Mouse (Mus musculus): ENCODE measurements at regions not wholly inside any gene's neighbourhood (a gene's known extent, or its start where the extent isn't known, plus 50 kb on each side); places are given as distances from the start of the nearest gene placed in this dataset.

DNA sequence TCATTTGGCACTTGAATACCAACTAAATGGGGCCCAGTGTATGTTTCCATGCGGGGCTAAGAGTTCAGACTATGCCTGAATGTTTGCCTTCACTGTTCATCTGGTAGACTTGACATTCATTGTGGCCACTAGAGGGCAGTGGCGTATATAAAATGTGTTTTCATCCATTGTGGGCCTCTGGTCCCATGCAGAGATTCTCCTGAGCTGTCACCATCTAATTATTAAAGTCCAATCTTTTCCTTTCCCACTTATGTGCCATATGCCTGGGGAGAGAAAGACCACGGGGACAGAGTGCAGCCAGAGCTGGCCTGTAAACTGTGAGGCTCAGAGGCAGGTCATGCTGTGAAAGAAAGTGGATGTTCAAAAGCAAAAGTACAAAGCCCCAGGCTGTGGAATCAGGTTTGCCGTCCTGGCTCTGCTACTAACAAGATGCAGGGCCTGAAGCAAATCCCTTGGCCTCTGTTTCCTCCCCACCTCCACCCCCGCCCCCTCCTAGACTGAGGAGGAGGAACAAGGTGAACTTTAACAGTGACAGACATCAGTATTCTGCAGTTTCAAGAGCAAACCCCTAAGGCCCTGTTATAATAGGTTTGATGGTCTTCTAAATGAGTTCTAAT, 73.5 kb downstream of the Ier5 start:
- Histone ChIP-seq H3K4me2 (no peak overlapping the region), H3K4me3 (no peak overlapping the region), H3K4me1 (replicated peaks) (peaks cover 29% of the 10 kb centered on the region), H3K36me3 (no peaks in the 10 kb centered on the region), H3K9ac (no peak overlapping the region), H3K27me3 (replicated peaks) (no peaks in the 10 kb centered on the region), H3K9me3 (replicated peaks) (no peaks in the 10 kb centered on the region), H3K27ac (ENCODE audit: poor library complexity, severe bottlenecking) (no peak overlapping the region)
- WGBS = 12% methylated on average over 5 of the region's 5 CpGs
- ATAC-seq (ENCODE audit: insufficient number of reproducible peaks, low FRiP score) = no peak

DNA sequence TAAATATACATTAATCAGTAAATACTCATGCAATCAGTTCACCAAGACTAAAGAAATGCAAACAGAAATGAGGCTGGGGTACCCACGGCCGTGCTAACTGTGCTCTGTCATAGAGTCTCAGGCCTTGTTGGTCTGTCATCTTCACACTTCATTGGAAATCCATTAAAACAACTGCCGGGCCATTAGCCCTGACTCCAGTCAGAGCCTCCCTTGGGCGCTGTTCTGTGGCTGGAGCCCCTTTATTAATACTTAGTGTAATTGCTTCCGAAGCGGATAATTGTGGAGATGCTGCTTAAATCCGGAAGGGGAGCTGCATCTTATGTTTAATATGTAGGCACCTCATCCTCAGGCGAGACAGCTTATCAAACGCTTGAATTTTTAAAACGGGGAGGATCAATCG, 76.1 kb downstream of the Ier5 start:
- no peak overlapping the region for H3K9ac ChIP-seq
- 75% methylated on average over 11 of the region's 11 CpGs for WGBS

GRCm38 (mm10) chr1:155015669-155016068, 83.8 kb downstream of the Ier5 start:
- no peaks in the 10 kb centered on the region for H3K27me3 ChIP-seq (replicated peaks)
- H3K27ac ChIP-seq (ENCODE audit: poor library complexity, severe bottlenecking) = no peak overlapping the region
- peaks cover 12% of the 10 kb centered on the region; the same call in 1 of the 2 replicates for H3K4me1 ChIP-seq (replicated peaks)
- no peak overlapping the region for H3K4me2 ChIP-seq
- H3K9ac ChIP-seq = no peak overlapping the region
- ATAC-seq (ENCODE audit: insufficient number of reproducible peaks, low FRiP score) = no peak
- no peaks in the 10 kb centered on the region for H3K36me3 ChIP-seq
- WGBS = 87% methylated on average over 3 of the region's 3 CpGs
- H3K9me3 ChIP-seq (replicated peaks) = no peaks in the 10 kb centered on the region
- H3K4me3 ChIP-seq = no peak overlapping the region

More for the DNA sequence above, 76.1 kb downstream of the Ier5 start:
- Histone ChIP-seq H3K27me3 (replicated peaks) (no peaks in the 10 kb centered on the region), H3K4me1 (replicated peaks) (peaks cover 11% of the 10 kb centered on the region), H3K4me3 (no peak overlapping the region), H3K4me2 (no peak overlapping the region), H3K36me3 (no peaks in the 10 kb centered on the region), H3K9me3 (replicated peaks) (no peaks in the 10 kb centered on the region), H3K27ac (ENCODE audit: poor library complexity, severe bottlenecking) (no peak overlapping the region)
- no peak for ATAC-seq (ENCODE audit: insufficient number of reproducible peaks, low FRiP score)

DNA sequence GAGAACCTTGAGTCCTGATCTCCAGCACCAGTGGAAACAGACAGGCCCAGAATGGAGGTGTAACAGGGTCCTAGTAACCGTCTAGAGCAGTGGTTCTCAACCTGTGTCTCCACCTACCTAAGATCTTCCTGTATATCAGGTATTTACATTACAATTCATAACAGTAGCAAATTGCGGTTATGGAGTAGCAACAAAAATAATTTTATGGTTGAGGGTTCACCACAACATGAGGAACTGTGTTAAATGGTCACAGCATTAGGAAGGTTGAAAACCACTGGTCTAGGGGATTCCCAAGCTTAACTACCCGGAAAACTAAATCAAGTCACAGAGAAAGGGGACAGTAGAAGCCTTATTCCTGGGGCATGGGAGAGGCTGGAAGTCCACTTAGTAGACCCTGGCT, 84.5 kb downstream of the Ier5 start:
- Histone ChIP-seq H3K36me3 (no peaks in the 10 kb centered on the region), H3K4me3 (no peak overlapping the region), H3K4me2 (no peak overlapping the region), H3K9me3 (replicated peaks) (no peaks in the 10 kb centered on the region), H3K27ac (ENCODE audit: poor library complexity, severe bottlenecking) (no peak overlapping the region), H3K9ac (no peak overlapping the region), H3K27me3 (replicated peaks) (no peaks in the 10 kb centered on the region), H3K4me1 (replicated peaks) (peaks cover 12% of the 10 kb centered on the region; the same call in 1 of the 2 replicates)
- WGBS = 82% methylated on average over 3 of the region's 3 CpGs
- no peak for ATAC-seq (ENCODE audit: insufficient number of reproducible peaks, low FRiP score)

DNA sequence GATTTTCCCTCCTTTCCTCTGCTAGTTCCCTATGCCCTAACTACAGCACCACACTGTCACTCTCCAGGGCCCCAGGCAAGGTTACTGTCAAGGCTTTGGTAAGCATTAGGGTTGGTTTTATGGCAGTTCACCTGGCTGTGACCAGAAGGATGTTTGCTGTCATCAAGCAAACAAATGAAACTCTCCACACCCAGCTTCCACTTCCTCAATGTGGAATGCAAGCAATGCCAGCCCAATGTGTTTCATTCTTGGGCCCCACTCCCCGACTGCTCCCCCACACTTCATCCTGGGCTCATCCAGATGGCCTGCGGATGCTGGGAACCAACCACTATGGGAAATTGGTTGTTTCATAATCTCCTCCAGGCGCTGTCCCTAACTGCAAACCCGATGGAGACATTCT, 85.7 kb downstream of the Ier5 start:
- H3K4me3 ChIP-seq = no peak overlapping the region
- H3K4me1 ChIP-seq (replicated peaks) = peaks cover 12% of the 10 kb centered on the region; the same call in 1 of the 2 replicates
- no peak overlapping the region for H3K27ac ChIP-seq (ENCODE audit: poor library complexity, severe bottlenecking)
- ATAC-seq (ENCODE audit: insufficient number of reproducible peaks, low FRiP score) = no peak
- WGBS = 48% methylated on average over 4 of the region's 4 CpGs
- H3K36me3 ChIP-seq = no peaks in the 10 kb centered on the region
- H3K27me3 ChIP-seq (replicated peaks) = no peaks in the 10 kb centered on the region; the same call in 1 of the 2 replicates
- no peak overlapping the region for H3K9ac ChIP-seq
- H3K4me2 ChIP-seq = no peak overlapping the region
- no peaks in the 10 kb centered on the region for H3K9me3 ChIP-seq (replicated peaks)

- Histone ChIP-seq H3K4me1 (replicated peaks) (peaks cover 12% of the 10 kb centered on the region; the same call in 1 of the 2 replicates), H3K4me2 (no peak overlapping the region), H3K4me3 (no peak overlapping the region), H3K27ac (ENCODE audit: poor library complexity, severe bottlenecking) (no peak overlapping the region), H3K27me3 (replicated peaks) (no peaks in the 10 kb centered on the region; the same call in 1 of the 2 replicates), H3K9me3 (replicated peaks) (no peaks in the 10 kb centered on the region), H3K36me3 (no peaks in the 10 kb centered on the region), H3K9ac (no peak overlapping the region)
- no peak for ATAC-seq (ENCODE audit: insufficient number of reproducible peaks, low FRiP score)
- WGBS = 30% methylated on average over 4 of the region's 4 CpGs
Observed at GRCm38 (mm10) chr1:155013361-155013760, 86.1 kb downstream of the Ier5 start.

- Histone ChIP-seq H3K27me3 (replicated peaks) (peaks cover 21% of the 10 kb centered on the region; the same call in 1 of the 2 replicates), H3K36me3 (no peaks in the 10 kb centered on the region)
Observed at GRCm38 (mm10) chr1:155006539-155007486, 92.6 kb downstream of the Ier5 start.

DNA sequence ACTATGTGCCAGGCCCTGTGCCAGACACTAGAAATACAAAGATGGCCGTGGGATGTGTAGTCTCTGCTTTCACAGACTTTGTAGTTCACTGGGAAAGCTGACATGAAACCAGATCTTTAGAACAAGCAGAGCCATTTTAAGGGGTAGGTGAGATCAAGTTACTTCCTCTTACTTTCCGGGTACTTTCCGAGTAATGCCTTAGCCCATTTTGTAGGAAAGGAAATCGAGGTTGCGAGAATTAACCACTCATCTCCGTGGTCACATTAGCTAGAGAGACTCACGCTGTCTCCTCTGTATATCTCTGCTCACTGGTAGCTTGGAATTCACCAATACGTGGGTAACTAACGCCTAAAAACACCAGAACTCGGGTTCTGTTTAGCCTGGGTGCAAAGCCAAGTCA, 93.3 kb downstream of the Ier5 start:
- WGBS = 80% methylated on average over 10 of the region's 10 CpGs
- no peak overlapping the region for H3K9ac ChIP-seq
- no peaks in the 10 kb centered on the region for H3K36me3 ChIP-seq
- no peak overlapping the region for H3K4me3 ChIP-seq
- H3K4me1 ChIP-seq (replicated peaks) = 0 out of 2 replicates have a peak, but pooled peaks cover 3% of the 10 kb centered on the region
- no peak overlapping the region for H3K4me2 ChIP-seq
- ATAC-seq (ENCODE audit: insufficient number of reproducible peaks, low FRiP score) = no peak
- no peak overlapping the region for H3K27ac ChIP-seq (ENCODE audit: poor library complexity, severe bottlenecking)
- H3K9me3 ChIP-seq (replicated peaks) = no peaks in the 10 kb centered on the region
- H3K27me3 ChIP-seq (replicated peaks) = peaks cover 21% of the 10 kb centered on the region; the same call in 1 of the 2 replicates

More at GRCm38 (mm10) chr1:155006539-155007486, 92.6 kb downstream of the Ier5 start:
- WGBS = 19% methylated on average over 16 of the region's 16 CpGs
- Histone ChIP-seq H3K4me2 (no peak overlapping the region), H3K9me3 (replicated peaks) (no peaks in the 10 kb centered on the region), H3K9ac (no peak overlapping the region), H3K27ac (ENCODE audit: poor library complexity, severe bottlenecking) (no peak overlapping the region), H3K4me3 (no peak overlapping the region), H3K4me1 (replicated peaks) (0 out of 2 replicates have a peak, but pooled peaks cover 3% of the 10 kb centered on the region)
- ATAC-seq (ENCODE audit: insufficient number of reproducible peaks, low FRiP score) = peak; percentile 51

GRCm38 (mm10) chr1:155000301-155000700, 99.1 kb downstream of the Ier5 start:
- H3K4me1 ChIP-seq (replicated peaks) = peaks cover 6% of the 10 kb centered on the region; the same call in 1 of the 2 replicates
- H3K9me3 ChIP-seq (replicated peaks) = no peaks in the 10 kb centered on the region; the same call in 1 of the 2 replicates
- H3K4me3 ChIP-seq = no peak overlapping the region
- H3K36me3 ChIP-seq = no peaks in the 10 kb centered on the region
- no peak overlapping the region for H3K4me2 ChIP-seq
- H3K27ac ChIP-seq (ENCODE audit: poor library complexity, severe bottlenecking) = no peak overlapping the region
- no peak for ATAC-seq (ENCODE audit: insufficient number of reproducible peaks, low FRiP score)
- peaks cover 14% of the 10 kb centered on the region; the same call in 1 of the 2 replicates for H3K27me3 ChIP-seq (replicated peaks)
- H3K9ac ChIP-seq = no peak overlapping the region

GRCm38 (mm10) chr1:154999501-155000131, 99.8 kb downstream of the Ier5 start:
- H3K4me3 ChIP-seq = no peak overlapping the region
- 0 out of 2 replicates have a peak, but pooled peaks cover 8% of the 10 kb centered on the region for H3K27me3 ChIP-seq (replicated peaks)
- H3K9ac ChIP-seq = no peak overlapping the region
- no peaks in the 10 kb centered on the region for H3K36me3 ChIP-seq
- H3K4me2 ChIP-seq = no peak overlapping the region
- no peak for ATAC-seq (ENCODE audit: insufficient number of reproducible peaks, low FRiP score)
- peaks cover 6% of the 10 kb centered on the region; the same call in 1 of the 2 replicates for H3K4me1 ChIP-seq (replicated peaks)
- no peak overlapping the region for H3K27ac ChIP-seq (ENCODE audit: poor library complexity, severe bottlenecking)
- H3K9me3 ChIP-seq (replicated peaks) = no peaks in the 10 kb centered on the region; the same call in 1 of the 2 replicates
- 78% methylated on average over 9 of the region's 9 CpGs for WGBS

Data from heart, embryonic 12.5 days (tissue).